Mouse (Mus musculus) B cell, adult 67 days (primary cell): ENCODE measurements around the gene Nvl. TPM values are rescaled to one million over a fixed set of nuclear protein-coding genes. Genes with fewer than 3 reads are reported as not detected.

Experiments used
- total RNA-seq, 2 experiments: library from RNA; stranded (reverse); gene quantifications; 4 replicates each; pipeline ENCODE4 v1.2.4; 2023

The Nvl gene
- 10 to 100 TPM; 30.5 to 35.8 TPM for total RNA-seq

GRCm38 (mm10) chr1:181143950-181144836 lies at the start of gene Nvl, which contains the start of gene Cnih4:
Gene Nvl (minus strand): TSS chr1:181144204.
Gene Cnih4 (plus strand): TSS chr1:181144693.

DNA sequence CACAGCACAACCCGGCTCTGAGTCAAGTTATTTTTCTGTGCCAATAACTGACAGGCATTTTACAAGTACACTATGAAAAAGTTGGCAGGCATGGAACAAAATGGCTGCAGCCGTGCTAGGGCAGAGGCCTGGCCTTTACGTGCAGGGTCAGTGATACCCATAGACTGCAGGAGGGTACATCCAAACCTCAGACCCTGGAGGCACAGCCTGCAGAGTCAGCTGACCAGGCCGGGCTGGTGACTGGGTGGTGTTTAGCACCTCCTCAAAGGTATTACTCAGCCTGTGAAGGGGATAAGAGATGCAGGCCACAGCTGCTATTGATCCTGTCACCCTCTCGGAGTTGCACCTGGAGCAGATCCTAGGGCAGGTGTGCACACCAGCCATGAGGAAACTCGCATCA lies 93.1 kb downstream of the Nvl start, which contains the start of gene 9130409I23Rik:
TSS of gene 9130409I23Rik (plus strand) at position 301 of the 400 bp plus-strand sequence.

Other genes with a start within 250 kb of the Nvl start
- gene Pycr2, start 239.9 kb downstream of the Nvl start, total RNA-seq = 10 to 100 TPM; 19.4 to 20.7 TPM
- gene Lefty1, start 209.2 kb downstream of the Nvl start, total RNA-seq = not detected
- 10 to 100 TPM; 25.7 to 30.6 TPM for gene Tmem63a, start 201.9 kb downstream of the Nvl start, total RNA-seq
- 10 to 100 TPM; 94.8 to 96.5 TPM for gene Ephx1, start 123.3 kb downstream of the Nvl start, total RNA-seq
- gene 9130409I23Rik, start 93.0 kb downstream of the Nvl start, total RNA-seq = not detected
- gene Cnih4, start 489 bp upstream of the Nvl start, total RNA-seq = 10 to 100 TPM; 22.7 to 28.5 TPM
- 100 to 1,000 TPM; 266 to 288 TPM for gene Wdr26, start 67.8 kb upstream of the Nvl start, total RNA-seq
- gene Cnih3, start 208.4 kb upstream of the Nvl start, total RNA-seq = not detected